Mouse (Mus musculus) cerebellum, adult 9-11 months (tissue): ENCODE data around the gene Catsperz.
"Not testable (repeated sequence)": the region's sequence is repeated elsewhere in the genome, so short reads cannot be mapped to it uniquely, and the experiment has no call there.

Experiments used
- DNase-seq: peaks from one replicate; pipeline ENCODE4 v3.0.0; 2022

The Catsperz gene

GRCm38 (mm10) chr19:6906199-6906598 is 19.0 kb downstream of the Catsperz start:
- no peak for DNase-seq

GRCm38 (mm10) chr19:6905498-6906159 is 19.6 kb downstream of the Catsperz start:
- DNase-seq, result no peak

DNA sequence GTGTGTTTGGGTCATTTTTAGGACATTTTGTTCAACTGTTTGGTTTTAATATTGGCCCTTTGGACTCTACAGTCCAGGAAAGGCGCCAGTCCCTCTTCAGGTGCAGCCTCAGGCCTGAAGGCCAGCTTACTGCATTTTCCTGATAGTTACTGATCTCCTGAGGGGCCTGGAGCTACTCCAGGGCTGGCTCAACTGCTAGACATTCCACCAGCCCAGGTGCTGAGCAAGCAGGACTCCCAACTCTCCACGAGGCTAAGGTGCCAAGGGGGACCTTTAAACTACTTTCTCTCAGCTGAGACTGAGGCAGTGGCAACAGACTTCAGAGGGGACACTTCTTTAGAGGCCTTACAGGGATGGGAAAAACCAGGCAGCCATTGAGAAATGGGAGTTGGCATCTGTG is 20.3 kb downstream of the Catsperz start:
- no peak for DNase-seq

GRCm38 (mm10) chr19:6903031-6903430 is 22.1 kb downstream of the Catsperz start:
- DNase-seq, result no peak

- DNase-seq, result no peak
These were observed 25.5 kb downstream of the Catsperz start for GRCm38 (mm10) chr19:6899641-6900040.

DNA sequence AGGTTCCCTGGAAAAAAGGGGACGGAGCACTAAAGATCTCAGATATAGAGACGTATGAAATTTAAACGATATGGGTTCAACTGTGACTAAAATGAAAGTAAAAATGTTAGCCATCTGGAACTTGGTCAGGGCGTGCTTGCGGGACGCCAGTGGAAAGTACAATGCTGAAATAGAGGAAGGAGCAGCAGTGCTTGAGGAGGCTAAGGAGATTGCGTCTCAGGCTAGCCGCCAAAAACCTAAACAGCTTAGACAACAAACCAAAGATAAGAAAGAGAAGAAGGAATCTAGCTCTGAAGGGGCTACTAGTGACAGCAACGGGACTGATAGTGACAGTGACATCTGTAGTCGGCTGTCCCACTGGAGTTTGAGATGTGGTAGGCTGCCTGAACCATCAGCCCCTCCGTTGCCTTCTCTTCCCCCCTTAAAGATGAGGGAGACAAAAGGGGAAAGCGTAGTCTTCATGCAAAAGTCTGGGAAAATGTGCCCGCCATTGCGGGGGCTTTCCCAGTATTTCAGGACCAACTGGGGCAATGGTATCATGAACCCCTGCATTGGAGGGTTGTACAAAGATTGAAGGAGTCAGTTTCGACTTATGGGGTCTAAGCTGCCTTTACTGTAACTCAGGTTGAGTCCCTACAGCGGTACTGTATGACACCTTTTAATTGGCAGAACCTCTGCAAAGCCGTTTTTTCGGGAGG is 29.4 kb downstream of the Catsperz start:
- not testable (repeated sequence) for DNase-seq

GRCm38 (mm10) chr19:6893731-6894451 is 31.3 kb downstream of the Catsperz start:
- no peak for DNase-seq

DNA sequence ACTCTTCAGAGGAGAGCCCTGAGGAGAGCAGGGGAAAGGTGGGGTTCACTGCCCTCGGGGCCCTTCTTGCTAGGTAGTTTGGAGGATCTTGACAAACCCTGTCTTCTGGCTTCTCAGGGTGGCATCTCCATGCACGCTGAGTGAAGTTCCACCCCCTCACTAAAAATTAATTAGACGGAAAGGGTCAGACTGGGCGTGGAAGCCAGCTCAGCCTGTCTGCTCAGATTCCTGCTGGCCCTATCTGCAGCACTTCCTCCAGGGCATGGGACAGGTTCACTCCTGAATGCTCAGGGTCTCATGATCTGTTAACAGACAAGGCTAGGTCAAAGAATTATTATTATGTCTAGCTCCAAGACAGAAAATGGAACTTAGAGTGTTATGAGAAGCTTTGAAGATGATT is 32.7 kb downstream of the Catsperz start:
- DNase-seq, result no peak

- no peak for DNase-seq
These were observed 47.2 kb downstream of the Catsperz start for GRCm38 (mm10) chr19:6877965-6878364.

DNA sequence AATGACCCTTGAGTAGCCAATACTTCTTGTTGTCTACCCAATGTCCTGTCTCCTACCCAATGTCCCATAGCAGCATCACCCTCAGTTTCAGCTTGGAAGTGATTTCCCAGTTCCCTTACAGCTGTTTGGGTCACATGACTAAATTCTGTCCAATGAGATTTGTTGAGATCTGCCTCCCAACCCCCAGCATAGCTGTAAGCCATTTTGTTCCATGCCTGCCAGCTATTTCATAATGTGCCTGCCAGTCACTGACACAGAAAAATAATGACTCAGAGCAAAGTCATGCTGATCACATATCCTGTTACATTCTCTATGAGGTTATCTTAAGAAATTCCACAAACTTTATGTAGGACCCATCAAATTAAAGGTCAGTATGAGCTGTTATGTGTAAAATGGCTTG is 48.4 kb downstream of the Catsperz start:
- DNase-seq, result no peak

DNA sequence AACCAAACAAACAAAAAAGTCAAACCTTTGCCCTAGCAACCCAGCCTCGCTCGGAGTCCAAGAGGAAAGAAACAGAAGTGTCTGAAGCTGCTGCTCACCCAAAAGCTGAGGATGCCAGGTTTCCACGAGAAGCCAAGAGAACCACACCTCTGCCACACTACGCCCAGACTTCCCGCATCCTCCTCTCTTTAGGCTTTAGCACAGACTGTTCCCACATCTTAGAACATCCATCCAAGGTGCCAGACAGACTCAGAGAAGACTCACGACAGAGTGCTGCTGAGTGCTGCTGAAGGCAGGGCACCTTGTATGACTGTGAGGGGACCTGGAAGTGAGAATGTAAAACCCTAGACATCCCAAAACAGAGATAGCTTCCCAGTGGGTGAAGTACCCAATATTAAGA is 49.3 kb downstream of the Catsperz start:
- no peak for DNase-seq

GRCm38 (mm10) chr19:6874257-6874656 is 50.9 kb downstream of the Catsperz start:
- no peak for DNase-seq

GRCm38 (mm10) chr19:6872701-6873100 is 52.5 kb downstream of the Catsperz start:
- DNase-seq, result no peak
